Mouse (Mus musculus) c-Kit-positive CD71-positive TER-119-positive erythroid progenitor cells, embryonic 14.5 days (primary cell): ENCODE measurements around the gene Nop58.
A peak's percentile ranks its signal among the peaks of the same experiment; 100 is the strongest.
"Not testable (repeated sequence)": the region's sequence is repeated elsewhere in the genome, so short reads cannot be mapped to it uniquely, and the experiment has no call there.

Source experiments
- DNase-seq: peaks from one replicate; pipeline ENCODE4 v3.0.0-alpha.2; 2013; ENCODE audit warnings: low spot score

Nop58 gene

DNA sequence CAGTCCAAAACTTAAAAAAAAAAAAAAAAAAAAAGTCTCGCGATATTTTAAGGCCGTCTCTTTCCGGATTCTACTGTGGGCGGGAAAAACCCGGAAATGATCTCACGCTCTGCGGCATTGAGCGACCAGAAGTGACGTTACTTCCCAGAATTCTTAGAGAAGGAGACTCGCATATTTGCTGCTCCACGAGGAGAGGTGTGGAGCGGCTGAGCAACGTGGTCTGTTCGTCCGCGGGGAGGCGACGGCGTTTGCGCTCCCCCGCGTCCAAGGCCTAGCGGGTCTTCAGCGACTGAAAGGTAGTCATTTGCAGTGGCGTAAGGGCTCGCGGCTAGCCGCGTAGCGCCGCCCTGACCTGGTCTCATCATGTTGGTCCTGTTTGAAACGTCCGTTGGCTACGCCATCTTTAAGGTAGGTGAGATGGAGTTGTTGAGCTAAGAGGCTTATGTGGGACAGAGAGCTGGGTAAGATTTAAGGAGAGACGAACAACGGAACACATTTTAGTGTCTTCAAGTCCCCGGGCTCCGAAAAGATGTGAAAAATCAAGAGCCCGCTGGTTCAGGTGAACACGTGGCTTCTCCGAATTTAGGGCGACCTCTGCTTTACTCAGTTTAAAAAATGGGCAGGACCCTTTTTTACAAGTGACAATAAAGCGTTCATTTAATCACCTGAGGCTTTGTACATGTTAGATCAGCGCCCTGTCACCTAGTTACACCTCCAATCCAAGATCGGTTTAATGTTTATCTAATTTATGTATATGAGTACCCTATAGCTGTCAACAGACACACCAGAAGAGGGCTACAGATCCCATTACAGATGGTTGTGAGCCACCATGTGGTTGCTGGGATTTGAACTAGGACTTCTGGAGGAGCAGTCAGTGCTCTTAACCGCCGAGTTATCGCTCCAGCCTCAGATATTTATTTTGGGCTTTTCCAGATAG lies at the start of gene Nop58:
Gene Nop58, plus strand, starts transcription at position 153 of the 937 bp plus-strand sequence.
- DNase-seq, result peak; percentile 94

DNA sequence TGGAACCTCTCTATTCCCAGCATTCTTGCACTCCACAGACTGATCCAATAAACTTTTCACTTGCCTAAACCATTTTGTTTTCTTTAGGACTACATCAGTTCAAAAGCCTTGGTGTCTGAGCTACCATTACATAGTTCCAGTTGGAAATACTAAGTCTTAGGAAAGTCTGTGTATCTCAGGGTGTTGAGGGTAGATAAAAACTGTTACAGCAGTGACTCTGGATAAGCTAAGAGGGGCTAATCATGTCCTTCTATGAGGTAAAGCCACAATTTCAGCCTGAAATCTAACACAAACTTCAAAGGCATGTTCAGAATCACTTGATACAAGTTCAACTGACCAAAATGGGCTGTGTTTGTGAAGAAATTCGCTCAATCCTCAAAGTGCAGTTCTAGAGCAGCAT lies 48.4 kb upstream of the Nop58 start:
- DNase-seq, result no peak

DNA sequence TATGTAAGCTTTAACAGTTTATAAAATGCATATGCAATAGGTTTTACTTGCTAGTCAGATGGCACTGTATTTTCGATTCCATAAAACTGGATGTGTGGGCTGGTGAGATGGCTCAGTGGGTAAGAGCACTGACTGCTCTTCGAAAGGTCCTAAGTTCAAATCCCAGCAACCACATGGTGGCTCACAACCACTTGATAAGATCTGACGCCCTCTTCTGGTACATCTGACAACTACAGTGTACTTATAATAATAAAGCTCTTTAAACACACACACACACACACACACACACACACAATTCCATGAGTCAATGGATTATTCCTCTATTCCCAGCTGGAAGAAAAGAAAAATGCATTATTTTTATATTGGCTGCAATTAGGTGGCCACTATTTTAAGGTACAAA lies 46.4 kb upstream of the Nop58 start:
- DNase-seq, result no peak

DNA sequence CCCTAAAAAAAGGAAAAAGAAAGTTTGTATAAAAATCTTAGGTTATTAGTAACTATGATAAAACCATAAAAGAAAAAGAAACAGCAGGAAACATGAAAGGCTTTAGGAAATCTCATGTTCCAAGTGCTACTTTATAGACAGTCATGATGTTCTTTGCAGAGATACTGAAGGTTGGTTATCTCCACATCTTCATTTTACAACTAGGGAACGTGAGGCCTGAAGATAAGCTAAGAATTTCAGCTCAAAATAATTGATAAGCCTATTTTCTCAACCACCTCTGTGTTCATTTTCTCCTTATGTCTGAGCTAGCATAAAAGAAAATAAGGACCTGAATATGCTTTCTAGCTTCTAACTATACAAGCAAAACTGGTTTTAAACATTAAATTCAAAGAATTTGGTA lies 42.3 kb upstream of the Nop58 start:
- DNase-seq, result no peak

DNA sequence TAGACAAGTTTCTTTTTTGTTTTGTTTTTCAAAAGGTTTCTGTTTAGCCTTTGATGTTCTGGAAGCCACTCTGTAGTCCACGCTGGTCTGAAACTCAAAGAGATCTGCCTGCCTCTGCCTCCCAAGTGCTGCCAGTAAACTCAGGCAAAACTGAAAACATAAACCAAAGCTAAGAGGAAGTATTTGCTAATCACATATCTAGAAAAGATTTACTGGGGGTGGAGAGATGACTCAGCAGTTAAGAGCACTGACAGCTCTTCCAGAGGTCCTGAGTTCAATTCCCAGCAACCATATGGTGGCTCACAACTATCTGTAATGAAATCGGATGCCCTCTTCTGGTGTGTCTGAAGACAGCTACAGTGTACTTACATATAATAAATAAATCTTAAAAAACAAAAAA lies 38.3 kb upstream of the Nop58 start:
- not testable (repeated sequence) for DNase-seq

DNA sequence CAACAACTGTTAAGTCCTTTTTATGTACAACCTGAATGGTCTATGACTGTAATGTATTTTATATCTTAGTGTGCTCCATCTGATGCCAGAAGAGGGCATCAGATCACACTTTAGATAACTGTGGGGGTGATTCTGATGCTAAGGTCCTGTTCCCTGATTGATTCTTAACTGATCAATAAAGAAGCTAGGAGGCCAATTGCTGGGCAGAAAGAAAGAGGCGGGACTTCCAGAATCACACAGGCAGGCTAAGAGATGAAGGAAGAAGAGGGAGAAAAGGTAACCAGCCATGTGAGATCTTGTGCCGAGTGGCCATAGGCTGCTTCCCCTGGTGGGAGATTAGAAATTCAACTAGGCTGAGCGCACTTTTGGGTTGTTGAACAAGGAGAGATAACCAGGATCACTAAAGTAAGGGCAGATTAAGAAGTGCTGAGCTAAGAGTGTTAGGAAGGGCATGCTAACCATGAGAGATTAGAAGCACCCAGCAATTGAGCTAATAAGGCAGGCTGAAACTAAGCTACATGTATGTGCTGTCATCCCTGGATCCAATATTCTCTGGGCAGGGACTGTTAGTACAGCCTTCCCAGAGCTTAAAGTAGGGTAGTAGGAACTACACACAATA lies 33.5 kb upstream of the Nop58 start:
- DNase-seq, result no peak

DNA sequence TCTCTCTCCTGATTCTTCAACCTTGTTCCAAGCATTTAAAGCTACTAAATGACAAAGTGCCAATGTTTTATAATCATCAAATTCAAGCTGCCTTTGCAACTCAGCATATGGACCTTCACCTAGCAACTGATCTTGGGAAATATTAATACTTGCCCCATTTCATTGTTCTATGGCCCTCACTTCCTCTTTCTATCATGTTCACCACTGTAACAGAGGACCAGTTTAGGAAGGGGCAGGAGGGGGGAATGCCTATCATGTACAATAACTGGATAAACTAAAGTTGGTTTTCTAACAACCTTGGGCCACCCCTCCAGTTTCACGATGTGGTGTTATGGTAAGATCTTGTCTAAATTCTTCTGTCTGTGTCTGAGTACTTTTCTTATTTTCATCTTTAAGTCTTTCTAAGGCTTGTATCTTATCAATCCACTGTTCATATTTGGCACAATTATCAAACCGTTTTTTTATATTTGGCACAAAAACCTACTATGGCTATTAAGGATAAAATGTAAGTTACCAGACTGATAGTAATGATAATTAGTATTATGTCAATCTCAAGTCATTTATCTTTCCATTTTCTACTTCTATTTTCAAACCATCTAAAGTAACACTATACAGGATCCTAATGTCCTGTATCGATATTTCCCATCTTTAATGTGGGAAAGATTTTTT lies 31.4 kb upstream of the Nop58 start:
- DNase-seq, result no peak

DNA sequence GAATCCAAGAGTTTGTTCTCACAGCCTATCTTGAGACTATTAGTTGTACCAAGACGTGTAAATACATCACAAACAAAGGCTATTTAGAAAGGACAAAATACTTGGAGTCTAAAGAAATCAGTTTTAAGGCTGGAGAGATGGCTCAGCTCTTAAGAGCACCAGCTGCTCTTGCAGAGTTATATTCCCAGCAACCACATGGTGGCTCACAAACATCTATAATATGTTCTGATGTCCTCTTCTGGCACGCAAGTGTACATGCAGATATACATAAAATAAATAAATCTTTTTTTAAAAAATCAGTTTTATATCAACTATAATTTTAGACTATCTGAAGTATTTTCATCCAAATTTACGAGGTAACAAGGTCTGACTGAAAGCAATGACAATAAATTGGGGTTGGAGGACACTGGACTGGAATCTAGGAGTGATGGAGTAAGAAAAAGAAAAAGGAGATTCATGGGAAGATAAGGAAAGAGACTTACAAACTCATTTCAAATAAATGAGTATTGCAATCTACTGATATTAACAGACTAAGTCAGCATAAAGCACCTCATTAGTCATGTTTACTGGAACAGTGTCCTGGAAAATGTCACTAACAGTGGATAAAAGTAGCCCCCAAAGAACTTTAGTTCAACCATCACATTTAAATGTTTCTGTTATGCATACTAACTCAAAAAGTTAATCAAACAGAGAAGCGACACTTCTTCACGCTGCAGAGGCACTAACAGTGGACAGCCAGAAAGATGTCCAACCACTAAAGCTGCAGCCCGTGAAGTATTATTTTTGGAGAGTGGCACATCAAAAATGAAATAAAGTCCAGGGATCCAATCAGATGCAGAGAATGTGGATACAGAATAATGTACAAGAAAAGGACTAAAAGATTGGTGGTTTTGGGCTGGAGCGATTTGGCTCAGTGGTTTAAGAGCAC lies 28.3 kb upstream of the Nop58 start:
- no peak for DNase-seq

DNA sequence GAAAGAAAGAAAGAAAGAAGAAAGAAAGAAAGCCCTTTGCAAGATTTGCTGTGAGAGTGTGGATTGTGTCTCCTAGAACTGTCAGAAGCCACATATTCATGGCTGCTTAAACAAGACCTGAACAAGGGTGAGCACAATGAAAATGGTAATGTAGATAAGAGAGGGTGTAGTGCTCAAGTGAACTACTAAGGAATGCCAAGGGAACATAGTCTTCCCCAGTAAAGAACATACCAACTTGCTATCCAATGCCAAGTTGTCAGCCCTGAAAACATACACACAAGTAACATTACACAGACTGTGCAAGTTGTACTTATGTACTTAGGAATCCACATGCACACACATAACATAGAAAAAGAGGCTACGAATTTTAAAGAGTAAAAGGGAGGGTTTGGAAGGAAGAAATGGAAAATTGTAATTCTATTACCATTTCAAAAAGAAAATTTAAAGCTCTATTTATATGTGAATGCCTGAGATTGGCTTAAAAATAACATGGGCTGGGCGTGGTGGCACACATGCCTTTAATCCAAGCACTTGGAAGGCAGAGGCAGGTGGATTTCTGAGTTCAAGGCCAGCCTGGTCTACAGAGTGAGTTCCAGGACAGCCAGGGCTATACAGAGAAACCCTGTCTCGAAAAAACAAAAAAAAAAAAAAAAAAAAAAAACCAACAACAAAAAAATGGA lies 21.2 kb upstream of the Nop58 start:
- DNase-seq, result no peak

DNA sequence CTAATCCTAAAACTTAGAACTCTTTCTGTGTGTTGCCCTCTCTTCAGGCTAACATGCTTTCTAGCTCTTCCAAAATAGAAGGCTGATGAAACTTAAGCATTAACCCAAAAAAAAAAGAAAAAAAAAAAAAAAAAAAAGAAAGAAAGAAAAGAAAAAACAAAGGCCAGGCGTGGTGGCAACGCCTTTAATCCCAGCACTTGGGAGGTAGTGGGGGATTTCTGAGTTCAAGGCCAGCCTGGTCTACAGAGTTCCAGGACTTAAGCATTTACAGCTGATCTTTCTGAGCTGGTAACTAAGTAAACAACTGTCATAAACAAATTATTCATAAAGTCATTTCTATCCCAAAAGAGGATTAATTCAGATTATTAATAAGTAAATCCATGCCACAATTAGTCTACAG lies 15.9 kb upstream of the Nop58 start:
- no peak for DNase-seq

DNA sequence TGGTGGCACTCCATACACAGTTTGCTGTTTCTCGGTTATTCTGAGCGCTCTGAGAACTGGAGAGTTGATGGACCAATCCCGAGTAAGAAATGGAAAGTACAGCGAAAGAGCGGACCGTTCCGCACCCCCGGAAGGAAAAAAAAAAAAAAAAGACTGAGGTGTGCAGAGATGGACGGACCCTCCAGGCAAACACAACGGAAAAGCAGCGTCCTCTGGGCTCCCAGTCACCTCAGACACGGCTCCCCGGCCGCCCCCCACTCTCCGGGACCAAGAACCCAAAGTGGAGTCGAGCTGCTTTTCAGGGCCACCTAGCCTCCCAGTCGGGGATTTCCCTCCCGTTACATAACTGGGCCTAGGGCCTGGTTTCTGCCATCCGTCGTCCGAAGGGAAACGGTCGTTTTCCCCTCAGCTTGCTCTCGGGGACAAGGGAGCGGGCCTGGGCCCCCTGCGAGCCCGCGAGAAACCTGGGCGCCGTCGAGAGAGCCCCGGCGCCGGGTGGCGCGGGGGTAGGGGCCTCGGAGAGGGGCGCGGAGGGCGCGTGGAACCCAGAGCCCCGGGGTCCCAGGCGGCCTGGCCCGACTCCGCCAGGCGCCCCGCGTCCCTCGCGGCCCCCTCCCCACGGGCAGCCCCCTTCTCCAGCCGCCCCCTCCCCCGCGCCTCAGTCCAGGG lies 14.7 kb upstream of the Nop58 start:
- DNase-seq, result peak; percentile 56

DNA sequence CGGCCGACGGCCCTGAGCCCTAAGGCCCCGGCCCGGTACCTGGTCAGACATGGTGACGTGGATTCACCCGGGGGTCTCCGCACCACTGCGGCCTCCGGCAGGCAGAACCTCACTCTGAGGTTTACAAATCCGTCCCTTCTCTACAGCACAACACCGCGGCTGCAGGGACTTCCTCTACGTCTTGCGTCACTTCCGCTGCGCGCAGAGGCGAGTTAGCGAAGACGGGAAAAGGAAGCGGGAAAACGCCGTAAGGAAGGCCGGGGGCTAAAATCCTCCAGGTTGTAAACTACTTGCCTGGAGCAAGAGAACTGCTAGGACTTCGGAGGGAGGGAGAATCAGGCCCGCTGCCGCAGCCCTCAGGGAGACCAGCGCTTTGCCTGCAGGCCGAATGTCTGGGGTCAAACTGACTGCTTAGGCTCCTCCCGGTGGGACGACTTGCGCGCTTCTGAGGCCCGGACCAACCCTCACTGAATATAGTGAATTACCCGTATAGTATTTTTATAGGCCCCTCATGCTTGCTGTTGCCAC lies 14.1 kb upstream of the Nop58 start, which contains the start of gene Sumo1:
Gene Sumo1, minus strand, starts transcription at position 194 of the 528 bp plus-strand sequence.
- peak; percentile 81 for DNase-seq

DNA sequence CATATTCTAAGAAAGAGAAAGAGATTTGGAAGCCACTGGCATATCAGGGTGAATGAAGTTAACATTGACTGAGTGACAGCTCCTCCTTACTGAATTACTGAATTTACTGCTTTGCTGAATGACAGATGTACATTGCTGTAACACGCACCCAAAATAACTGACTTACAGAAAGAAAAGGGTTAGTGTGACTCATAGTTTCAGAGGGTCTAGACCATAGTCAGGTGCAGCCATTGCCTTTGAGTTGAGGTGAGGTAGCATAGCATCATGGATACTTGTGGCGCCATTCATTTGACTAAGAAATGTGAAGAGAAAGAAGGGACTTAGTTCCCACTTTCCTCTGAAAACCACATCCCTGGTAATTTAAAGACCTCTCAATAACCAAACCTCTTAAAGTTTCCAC lies 11.1 kb upstream of the Nop58 start:
- no peak for DNase-seq

DNA sequence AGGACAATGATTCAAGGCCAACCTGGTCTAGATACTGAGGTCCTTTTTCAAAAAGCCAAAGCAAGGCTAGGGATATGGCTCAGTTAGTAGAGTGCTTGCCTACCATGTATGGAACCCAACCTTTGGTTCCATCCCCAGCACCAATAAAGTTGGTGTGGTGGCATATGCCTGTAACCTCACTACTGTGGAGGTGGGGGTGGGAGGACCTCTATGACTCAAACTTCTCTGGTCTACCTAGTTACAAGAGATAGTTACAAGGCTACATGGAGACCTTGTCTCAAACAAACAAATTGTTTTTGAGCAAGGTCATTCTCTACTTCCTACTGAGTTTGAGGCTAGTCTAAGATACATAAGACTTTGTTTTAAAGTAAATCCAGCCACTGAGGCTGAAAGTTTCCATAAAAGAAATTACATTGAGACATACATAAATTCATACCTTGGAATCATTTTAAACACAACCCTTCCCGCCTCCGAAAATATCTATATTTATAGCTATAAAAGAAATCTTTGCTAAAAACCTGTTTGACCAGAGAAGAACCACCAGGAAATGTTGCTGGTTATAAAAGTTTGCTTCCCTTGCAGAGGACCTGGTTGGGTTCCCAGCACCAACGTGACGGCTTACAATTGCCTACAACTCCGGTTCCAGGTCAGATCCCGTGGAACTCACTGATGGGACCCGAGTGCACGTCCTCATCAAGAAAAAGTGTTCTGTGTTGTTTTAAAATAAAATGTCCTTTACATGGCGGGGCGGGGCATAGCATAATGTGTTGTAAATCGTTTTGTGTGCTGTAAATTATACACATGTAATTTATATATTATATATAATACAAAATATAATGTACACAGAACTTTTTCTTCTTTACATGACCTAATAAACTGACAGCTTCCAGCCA lies 599 bp upstream of the Nop58 start:
- no peak for DNase-seq

DNA sequence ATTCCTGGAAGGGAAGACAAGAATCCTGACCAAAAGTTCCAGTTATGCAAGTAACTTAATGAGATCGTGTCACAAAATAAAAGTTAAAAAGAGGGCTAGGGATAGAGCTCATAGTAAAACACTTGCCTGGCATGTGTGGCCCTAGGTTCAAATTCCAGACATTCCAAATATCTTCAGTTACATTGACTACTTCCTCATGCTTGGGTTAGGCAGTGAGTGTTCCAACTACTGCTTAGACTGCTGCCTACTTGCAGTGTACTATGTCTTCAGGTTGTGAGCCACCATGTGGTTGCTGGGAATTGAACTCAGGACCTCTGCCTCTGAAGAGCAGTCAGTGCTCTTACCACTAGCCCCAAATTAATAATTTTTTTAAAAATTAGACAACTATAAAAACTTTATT lies 2.7 kb downstream of the Nop58 start:
- no peak for DNase-seq

DNA sequence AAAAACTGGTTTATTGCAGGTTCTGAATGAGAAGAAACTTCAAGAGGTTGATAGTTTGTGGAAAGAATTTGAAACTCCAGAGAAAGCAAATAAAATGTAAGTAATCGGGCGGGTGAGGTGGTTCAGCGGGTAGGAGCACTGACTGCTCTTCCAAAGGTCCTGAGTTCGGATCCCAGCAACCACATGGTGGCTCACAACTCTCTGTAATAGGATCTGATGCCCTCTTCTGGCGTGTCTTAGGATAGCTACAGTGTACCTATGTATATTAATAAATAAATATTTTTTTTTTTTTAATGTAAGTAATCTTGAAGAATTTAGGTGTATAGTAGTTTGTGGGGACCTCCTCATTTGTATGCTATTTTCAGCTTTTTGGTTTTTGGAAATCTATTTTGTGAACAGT lies 5.7 kb downstream of the Nop58 start:
- DNase-seq, result no peak

DNA sequence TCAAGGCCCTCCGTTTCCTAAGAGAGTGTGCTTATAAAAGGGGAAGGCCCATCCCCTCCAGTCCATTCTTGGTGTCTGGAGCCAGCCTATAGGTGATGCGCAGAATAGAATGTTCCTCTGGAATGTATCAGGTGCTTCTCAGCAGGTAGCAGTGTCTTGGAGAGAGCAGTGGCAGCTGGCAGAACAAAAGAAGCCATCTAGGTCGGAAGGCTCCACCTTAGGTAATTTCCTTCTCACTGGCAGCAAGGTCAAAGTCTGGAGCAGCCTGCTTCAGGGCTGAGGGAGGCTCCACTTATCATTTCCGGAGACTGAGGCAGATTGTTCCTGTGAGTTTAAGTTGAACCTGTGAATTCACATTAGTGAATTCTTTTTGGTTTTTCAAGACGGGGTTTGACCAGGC lies 13.0 kb downstream of the Nop58 start:
- no peak for DNase-seq

DNA sequence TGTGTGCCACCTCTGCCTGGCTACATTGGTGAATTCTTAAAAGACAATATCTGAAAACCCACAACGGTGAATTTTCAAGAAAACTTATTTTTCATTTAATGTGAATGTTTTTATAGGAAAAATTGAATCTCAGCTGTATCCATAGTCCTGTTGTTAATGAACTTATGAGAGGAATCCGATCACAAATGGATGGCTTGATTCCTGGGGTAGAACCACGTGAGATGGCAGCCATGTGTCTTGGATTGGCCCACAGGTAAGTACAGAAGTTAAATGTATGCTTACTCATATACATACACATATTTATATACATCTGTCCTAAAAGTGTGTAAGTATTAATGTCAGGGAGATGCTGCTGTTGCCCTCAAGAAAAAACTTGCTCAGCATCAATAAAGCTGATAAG lies 13.4 kb downstream of the Nop58 start:
- no peak for DNase-seq

DNA sequence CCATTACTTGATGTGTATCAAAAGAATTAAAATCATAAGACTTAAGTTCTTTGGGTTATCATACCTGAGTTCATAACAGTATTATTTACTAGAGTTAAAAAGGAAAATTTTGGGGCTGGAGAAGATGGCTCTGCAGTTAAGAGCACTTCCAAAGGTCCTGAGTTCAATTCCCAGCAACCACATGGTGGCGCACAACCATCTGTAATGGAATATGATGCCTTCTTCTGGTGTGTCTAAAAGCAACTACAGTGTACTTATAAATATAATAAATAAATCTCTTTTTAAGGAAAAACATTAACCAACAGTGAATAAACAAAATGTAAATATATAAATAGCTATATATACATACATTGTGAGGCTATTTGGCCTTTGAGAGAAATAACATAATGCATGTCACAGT lies 17.0 kb downstream of the Nop58 start:
- DNase-seq, result no peak
